Mouse (Mus musculus): Measurements from ENCODE around the gene Smpd2. TPM values are rescaled to one million over a fixed set of nuclear protein-coding genes. Genes with fewer than 3 reads are reported as not detected.

Gene Smpd2
- polyA plus RNA-seq, 1 experiment from 2014 or later = 46.8 TPM

DNA sequence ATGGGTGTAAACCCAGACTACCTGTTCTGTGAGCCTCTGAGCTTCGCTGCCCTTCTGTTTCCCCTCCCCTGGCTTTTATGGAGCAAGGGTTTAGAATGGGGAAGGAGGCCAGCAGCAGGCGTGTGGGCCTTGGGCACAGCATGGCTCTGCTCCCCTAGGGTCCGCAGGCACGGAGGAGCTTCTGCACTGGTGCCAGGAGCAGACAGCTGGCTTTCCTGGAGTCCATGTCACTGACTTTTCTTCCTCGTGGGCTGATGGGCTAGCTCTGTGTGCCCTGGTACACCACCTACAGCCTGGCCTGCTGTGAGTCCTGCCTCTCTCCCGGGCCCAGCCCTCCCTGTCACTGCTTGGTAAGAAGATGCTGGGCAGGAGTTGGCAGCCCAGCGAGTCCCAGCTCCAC, 7.7 kb downstream of the Smpd2 start:
- no peak for ATAC-seq (replicated peaks; ENCODE audit: insufficient number of reproducible peaks, low FRiP score, low TSS enrichment)
- peaks cover 46% of the 10 kb centered on the region for H3K36me3 ChIP-seq (ENCODE audit: control insufficient read depth, insufficient read depth, low read length)

GRCm38 (mm10) chr10:41480938-41481880, 9.0 kb downstream of the Smpd2 start:
- H3K36me3 ChIP-seq (ENCODE audit: control insufficient read depth, insufficient read depth, low read length) = peaks cover 36% of the 10 kb centered on the region
- H3K4me2 ChIP-seq = peak overlapping the region; percentile 27; the same call in 1 of the 2 replicates
- no peaks in the 10 kb centered on the region for H3K9me3 ChIP-seq (replicated peaks; ENCODE audit: control insufficient read depth, low read length)
- ATAC-seq (replicated peaks; ENCODE audit: insufficient number of reproducible peaks, low FRiP score, low TSS enrichment) = no peak
- H3K27me3 ChIP-seq (ENCODE audit: control insufficient read depth, insufficient read depth, low read length) = no peaks in the 10 kb centered on the region
- H3K4me3 ChIP-seq (ENCODE audit: low read depth, low read length) = no peak overlapping the region
- WGBS (ENCODE audit: insufficient replicate concordance) = 47% methylated on average over 33 of the region's 33 CpGs
- H3K27ac ChIP-seq (ENCODE audit: low read depth, low read length) = no peak overlapping the region
- peaks cover 28% of the 10 kb centered on the region for H3K4me1 ChIP-seq (ENCODE audit: control insufficient read depth, insufficient read depth, low read length)
- no peak overlapping the region for H3K9ac ChIP-seq (ENCODE audit: low read depth, low read length)

More for the DNA sequence above, 7.7 kb downstream of the Smpd2 start:
- Histone ChIP-seq H3K9ac (ENCODE audit: low read depth, low read length) (no peak overlapping the region), H3K27ac (ENCODE audit: low read depth, low read length) (no peak overlapping the region), H3K4me2 (no peak overlapping the region), H3K27me3 (ENCODE audit: control insufficient read depth, insufficient read depth, low read length) (no peaks in the 10 kb centered on the region), H3K4me1 (ENCODE audit: control insufficient read depth, insufficient read depth, low read length) (peaks cover 21% of the 10 kb centered on the region), H3K9me3 (replicated peaks; ENCODE audit: control insufficient read depth, low read length) (no peaks in the 10 kb centered on the region), H3K4me3 (ENCODE audit: low read depth, low read length) (no peak overlapping the region)
- 90% methylated on average over 7 of the region's 7 CpGs for WGBS (ENCODE audit: insufficient replicate concordance)

GRCm38 (mm10) chr10:41479961-41480360, 10.2 kb downstream of the Smpd2 start:
- H3K9ac ChIP-seq (ENCODE audit: low read depth, low read length) = no peak overlapping the region
- H3K4me1 ChIP-seq (ENCODE audit: control insufficient read depth, insufficient read depth, low read length) = peaks cover 35% of the 10 kb centered on the region
- H3K27ac ChIP-seq (ENCODE audit: low read depth, low read length) = no peak overlapping the region
- 90% methylated on average over 3 of the region's 3 CpGs for WGBS (ENCODE audit: insufficient replicate concordance)
- no peaks in the 10 kb centered on the region for H3K27me3 ChIP-seq (ENCODE audit: control insufficient read depth, insufficient read depth, low read length)
- H3K9me3 ChIP-seq (replicated peaks; ENCODE audit: control insufficient read depth, low read length) = no peaks in the 10 kb centered on the region
- no peak overlapping the region for H3K4me2 ChIP-seq
- ATAC-seq (replicated peaks; ENCODE audit: insufficient number of reproducible peaks, low FRiP score, low TSS enrichment) = no peak
- no peak overlapping the region for H3K4me3 ChIP-seq (ENCODE audit: low read depth, low read length)
- peaks cover 24% of the 10 kb centered on the region for H3K36me3 ChIP-seq (ENCODE audit: control insufficient read depth, insufficient read depth, low read length)

- WGBS (ENCODE audit: insufficient replicate concordance) = 2% methylated on average over 20 of the region's 20 CpGs
- H3K9ac ChIP-seq (ENCODE audit: low read depth, low read length) = peak overlapping the region; percentile 78
- H3K4me3 ChIP-seq (ENCODE audit: low read depth, low read length) = peak overlapping the region; percentile 61
- H3K27me3 ChIP-seq (ENCODE audit: control insufficient read depth, insufficient read depth, low read length) = no peaks in the 10 kb centered on the region
- peaks cover 12% of the 10 kb centered on the region for H3K36me3 ChIP-seq (ENCODE audit: control insufficient read depth, insufficient read depth, low read length)
- H3K9me3 ChIP-seq (replicated peaks; ENCODE audit: control insufficient read depth, low read length) = no peaks in the 10 kb centered on the region
- H3K4me2 ChIP-seq = peak overlapping the region; percentile 96
- peak; percentile 71 for ATAC-seq (replicated peaks; ENCODE audit: insufficient number of reproducible peaks, low FRiP score, low TSS enrichment)
- peaks cover 50% of the 10 kb centered on the region for H3K4me1 ChIP-seq (ENCODE audit: control insufficient read depth, insufficient read depth, low read length)
- peak overlapping the region; percentile 78 for H3K27ac ChIP-seq (ENCODE audit: low read depth, low read length)
Measured at GRCm38 (mm10) chr10:41477278-41478181, 12.6 kb downstream of the Smpd2 start.

GRCm38 (mm10) chr10:41477018-41477277, 13.2 kb downstream of the Smpd2 start:
- Histone ChIP-seq H3K9ac (ENCODE audit: low read depth, low read length) (peak overlapping the region; percentile 78), H3K4me1 (ENCODE audit: control insufficient read depth, insufficient read depth, low read length) (peaks cover 50% of the 10 kb centered on the region), H3K36me3 (ENCODE audit: control insufficient read depth, insufficient read depth, low read length) (peaks cover 7% of the 10 kb centered on the region; the same call in 1 of the 2 replicates), H3K27ac (ENCODE audit: low read depth, low read length) (peak overlapping the region; percentile 78), H3K9me3 (replicated peaks; ENCODE audit: control insufficient read depth, low read length) (no peaks in the 10 kb centered on the region), H3K27me3 (ENCODE audit: control insufficient read depth, insufficient read depth, low read length) (no peaks in the 10 kb centered on the region), H3K4me3 (ENCODE audit: low read depth, low read length) (peak overlapping the region; percentile 61), H3K4me2 (peak overlapping the region; percentile 96)
- under 1% methylated on average over 9 of the region's 9 CpGs for WGBS (ENCODE audit: insufficient replicate concordance)
- no peak for ATAC-seq (replicated peaks; ENCODE audit: insufficient number of reproducible peaks, low FRiP score, low TSS enrichment)

DNA sequence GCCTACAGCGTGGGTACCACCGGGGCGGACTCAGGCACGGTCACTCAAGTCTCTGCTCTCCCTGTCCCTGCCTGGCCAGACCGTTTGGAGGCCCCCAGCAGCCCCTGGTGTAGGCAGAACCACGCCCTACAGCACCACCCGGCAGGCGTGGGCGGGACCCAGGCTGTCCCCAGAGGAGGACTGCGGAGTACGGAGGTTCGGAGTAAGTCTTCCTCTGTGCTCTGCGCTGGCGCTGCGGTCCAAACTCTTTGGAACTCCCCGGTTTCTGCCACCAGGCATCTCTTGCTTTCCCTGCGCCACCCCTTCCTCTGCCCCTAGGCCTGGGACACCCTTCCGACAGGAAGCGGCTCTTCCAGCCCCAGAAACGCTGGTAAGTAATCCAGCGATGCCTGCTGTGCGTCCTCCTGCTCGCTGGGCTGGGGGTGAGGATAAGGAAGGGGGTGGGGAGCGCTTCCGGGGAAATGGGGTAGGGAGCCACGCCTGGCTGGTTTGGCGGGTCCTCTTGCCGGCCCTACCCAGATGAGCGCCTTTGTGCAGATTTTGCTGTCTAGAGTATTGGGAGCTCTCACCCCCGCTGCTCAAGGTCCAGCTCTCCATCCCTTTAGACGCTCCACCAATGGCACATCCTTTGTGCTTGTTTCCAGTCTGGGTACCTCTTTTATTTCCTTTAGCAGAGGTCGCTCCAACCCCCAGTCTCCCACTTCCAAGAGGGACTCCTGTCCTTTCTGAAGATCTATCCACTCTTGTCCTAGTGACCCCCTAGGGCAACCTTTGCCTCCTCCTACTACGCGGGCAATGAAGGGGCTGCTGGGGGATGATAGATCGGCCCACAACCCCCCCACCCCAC, 13.8 kb downstream of the Smpd2 start, which contains the start of gene Mical1:
Gene Mical1, plus strand, starts transcription at position 144 of the 847 bp plus-strand sequence.
- Histone ChIP-seq H3K4me1 (ENCODE audit: control insufficient read depth, insufficient read depth, low read length) (peaks cover 46% of the 10 kb centered on the region), H3K27me3 (ENCODE audit: control insufficient read depth, insufficient read depth, low read length) (no peaks in the 10 kb centered on the region), H3K4me2 (peak within 1 kb of the TSS; percentile 96), H3K36me3 (ENCODE audit: control insufficient read depth, insufficient read depth, low read length) (peaks cover 7% of the 10 kb centered on the region; the same call in 1 of the 2 replicates), H3K27ac (ENCODE audit: low read depth, low read length) (peak within 1 kb of the TSS; percentile 78), H3K9ac (ENCODE audit: low read depth, low read length) (peak within 1 kb of the TSS; percentile 78), H3K9me3 (replicated peaks; ENCODE audit: control insufficient read depth, low read length) (no peaks in the 10 kb centered on the region), H3K4me3 (ENCODE audit: low read depth, low read length) (peak within 1 kb of the TSS; percentile 61)
- peak; percentile 64; the same call in 1 of the 2 replicates for ATAC-seq (replicated peaks; ENCODE audit: insufficient number of reproducible peaks, low FRiP score, low TSS enrichment)
- under 1% methylated on average over 35 of the region's 35 CpGs for WGBS (ENCODE audit: insufficient replicate concordance)

GRCm38 (mm10) chr10:41474981-41475391, 15.2 kb downstream of the Smpd2 start:
- H3K27ac ChIP-seq (ENCODE audit: low read depth, low read length) = peak overlapping the region; percentile 67
- WGBS (ENCODE audit: insufficient replicate concordance) = 64% methylated on average over 1 of the region's 1 CpGs
- H3K9me3 ChIP-seq (replicated peaks; ENCODE audit: control insufficient read depth, low read length) = no peaks in the 10 kb centered on the region
- no peak overlapping the region for H3K4me3 ChIP-seq (ENCODE audit: low read depth, low read length)
- no peaks in the 10 kb centered on the region for H3K27me3 ChIP-seq (ENCODE audit: control insufficient read depth, insufficient read depth, low read length)
- H3K4me1 ChIP-seq (ENCODE audit: control insufficient read depth, insufficient read depth, low read length) = peaks cover 36% of the 10 kb centered on the region
- no peak overlapping the region for H3K4me2 ChIP-seq
- ATAC-seq (replicated peaks; ENCODE audit: insufficient number of reproducible peaks, low FRiP score, low TSS enrichment) = no peak
- H3K36me3 ChIP-seq (ENCODE audit: control insufficient read depth, insufficient read depth, low read length) = peaks cover 5% of the 10 kb centered on the region; the same call in 1 of the 2 replicates
- H3K9ac ChIP-seq (ENCODE audit: low read depth, low read length) = no peak overlapping the region; the same call in 1 of the 2 replicates
